Mouse (Mus musculus) adrenal gland (tissue): Measurements from ENCODE around the gene H3f3b.

Source experiments
- intact Hi-C: fragments of 180-260 bp; cut with DNase I; formaldehyde crosslinking; loops from one replicate; pipeline ENCODE4 v1.15.1; 2025

H3f3b gene

DNA sequence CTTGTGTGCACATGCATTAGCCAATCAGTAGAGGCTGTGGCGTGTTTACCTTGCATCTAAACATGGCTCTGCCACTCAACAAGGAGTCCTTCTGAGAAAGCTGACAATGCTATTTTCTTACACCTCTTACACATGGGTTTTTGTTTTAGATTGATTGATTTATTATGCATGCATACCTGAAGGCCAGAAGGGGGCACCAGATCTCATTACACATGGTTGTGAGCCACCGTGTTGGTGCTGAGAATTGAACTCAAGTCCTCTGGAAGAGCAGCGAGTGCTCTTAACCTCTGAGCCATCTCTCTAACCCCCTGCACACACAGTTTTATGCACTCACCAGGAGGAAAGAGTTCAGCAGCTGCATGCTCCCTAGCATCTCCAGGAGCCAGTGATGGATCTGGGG, 24.9 kb downstream of the H3f3b start:
- intact Hi-C loops: no loop called here

DNA sequence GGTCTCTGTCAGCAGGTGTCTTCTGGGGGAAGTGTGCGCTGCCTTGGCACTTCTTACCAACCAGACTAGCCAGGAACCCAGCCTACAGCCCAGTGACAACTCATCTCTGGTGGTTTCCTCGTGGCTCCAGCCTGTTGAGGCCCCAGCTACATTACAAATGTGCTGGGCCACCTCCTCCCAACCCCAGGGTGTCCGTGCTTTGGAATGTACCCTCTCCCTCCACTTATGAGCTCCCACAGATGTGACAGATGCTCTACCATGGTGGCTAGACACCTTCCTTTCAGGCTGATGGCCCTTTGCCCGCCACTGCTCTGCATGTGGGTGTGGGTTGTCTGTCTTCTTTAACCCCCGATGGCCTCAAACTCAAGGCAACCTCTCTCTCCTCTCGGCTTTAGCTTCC, 26.0 kb downstream of the H3f3b start:
- intact Hi-C loops: no loop called here

DNA sequence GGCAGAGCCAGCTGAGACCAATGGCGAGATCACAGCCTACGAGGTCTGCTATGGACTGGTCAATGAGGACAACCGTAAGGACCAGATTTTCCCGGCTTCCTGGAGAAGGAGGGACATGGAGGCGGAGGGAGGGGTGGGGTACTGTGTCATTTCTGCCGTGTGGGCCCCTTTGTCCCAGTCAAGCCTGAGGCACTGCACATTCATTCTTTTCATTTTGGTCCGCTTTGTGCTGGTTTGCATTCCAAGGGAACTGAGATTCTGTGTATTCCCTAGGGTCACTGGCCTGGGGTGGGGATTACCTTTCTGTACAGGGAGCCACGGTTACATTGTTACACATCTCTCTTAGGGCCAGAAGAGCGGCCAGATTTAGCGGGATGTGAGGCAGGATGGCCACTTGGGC, 27.2 kb downstream of the H3f3b start:
- intact Hi-C loops: no loop called here

DNA sequence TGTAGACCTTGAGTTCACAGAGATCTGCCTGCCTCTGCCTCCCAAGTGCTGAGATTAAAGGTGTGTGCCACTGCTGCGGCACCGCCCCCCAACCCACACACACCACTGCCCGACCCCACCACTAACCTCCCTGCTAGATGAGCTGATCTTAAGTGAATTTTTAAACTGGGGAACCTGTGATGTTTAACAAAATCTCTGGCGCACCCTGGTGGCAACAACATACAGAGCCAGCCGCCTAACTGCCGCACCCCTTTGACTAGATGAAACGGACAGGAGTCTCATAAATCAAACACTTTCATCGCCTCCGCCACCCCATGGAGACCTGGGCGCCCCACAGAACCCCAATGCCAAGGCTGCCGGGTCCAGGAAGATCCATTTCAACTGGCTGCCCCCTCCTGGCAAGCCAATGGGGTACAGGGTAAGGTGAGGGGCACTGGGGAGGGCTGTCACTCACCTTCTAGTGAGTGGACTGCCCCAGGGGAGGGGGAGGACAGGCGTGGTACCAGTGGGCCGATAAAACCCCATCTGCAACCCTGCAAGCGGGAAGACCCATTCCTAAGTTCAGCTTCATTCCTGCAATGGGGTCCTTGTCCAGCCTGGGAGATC, 28.1 kb downstream of the H3f3b start:
- intact Hi-C loops: loop anchor here (1.0 kb wide), 1 partner anchor 59 kb away; no protein-coding TSS in a partner anchor

DNA sequence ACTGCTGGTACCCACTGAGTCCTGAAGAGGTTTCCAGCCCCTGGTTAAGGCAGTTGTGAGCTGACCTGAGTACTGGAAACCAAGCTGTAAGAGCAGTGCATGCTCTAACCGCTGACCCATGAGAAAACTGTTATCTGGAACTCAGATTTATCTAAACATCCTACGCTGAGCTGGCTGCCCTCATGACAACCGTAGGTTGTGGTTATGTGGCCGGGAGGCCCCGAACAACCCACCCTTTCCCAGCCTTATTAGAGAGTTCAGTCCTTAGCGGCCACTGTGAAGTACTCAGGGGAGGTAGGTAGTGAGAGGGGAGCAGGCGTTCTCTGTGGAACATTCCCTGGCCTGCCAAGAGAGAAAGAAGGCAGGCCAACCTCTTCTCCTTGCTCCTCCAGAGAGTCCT, 28.7 kb downstream of the H3f3b start:
- intact Hi-C loops: loop anchor here (1.0 kb wide), 1 partner anchor 59 kb away; no protein-coding TSS in a partner anchor

DNA sequence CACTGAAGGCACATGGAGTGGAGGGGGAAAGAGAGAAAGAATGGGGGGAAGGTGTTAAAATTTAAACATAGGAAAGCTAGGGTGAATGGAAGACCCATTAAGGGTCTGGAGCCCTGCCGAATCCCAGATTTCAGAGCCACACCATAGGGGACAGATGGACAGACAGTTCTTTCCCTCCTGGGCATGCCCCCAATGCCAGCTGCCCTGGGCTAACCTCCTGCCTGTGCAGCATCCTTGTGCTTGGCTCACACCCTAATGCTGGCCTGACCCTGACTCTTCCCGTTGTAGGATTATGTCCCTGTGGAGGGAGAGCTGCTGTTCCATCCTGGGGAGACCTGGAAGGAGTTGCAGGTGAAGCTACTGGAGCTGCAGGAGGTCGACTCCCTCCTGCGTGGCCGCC, 30.1 kb downstream of the H3f3b start:
- intact Hi-C loops: no loop called here

- intact Hi-C loops: no loop called here
Observed at GRCm38 (mm10) chr11:115997047-115997446, 30.7 kb downstream of the H3f3b start.

GRCm38 (mm10) chr11:115995256-115995655, 32.5 kb downstream of the H3f3b start:
- intact Hi-C loops: no loop called here

- intact Hi-C loops: no loop called here
Observed at GRCm38 (mm10) chr11:115992098-115992497, 35.7 kb downstream of the H3f3b start.

DNA sequence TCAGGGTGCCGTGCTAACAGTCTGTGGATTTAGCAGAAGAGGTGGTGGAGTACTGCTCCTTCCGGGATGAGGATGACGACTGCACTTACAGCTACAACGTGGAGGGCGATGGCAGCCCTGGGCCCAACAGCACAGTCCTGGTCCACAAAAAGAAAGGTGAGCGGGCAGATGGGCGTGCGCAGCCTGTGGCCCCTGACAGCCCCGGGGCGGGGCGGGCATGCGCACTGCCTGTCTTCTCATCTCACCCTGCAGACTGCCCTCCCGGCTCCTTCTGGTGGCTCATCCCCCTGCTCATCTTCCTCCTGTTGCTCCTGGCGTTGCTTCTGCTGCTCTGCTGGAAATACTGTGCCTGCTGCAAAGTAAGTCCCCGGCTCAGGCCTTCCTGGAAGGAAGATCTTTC, 38.1 kb downstream of the H3f3b start:
- intact Hi-C loops: no loop called here

- intact Hi-C loops: no loop called here
Observed at GRCm38 (mm10) chr11:115983291-115983690, 44.5 kb downstream of the H3f3b start.

DNA sequence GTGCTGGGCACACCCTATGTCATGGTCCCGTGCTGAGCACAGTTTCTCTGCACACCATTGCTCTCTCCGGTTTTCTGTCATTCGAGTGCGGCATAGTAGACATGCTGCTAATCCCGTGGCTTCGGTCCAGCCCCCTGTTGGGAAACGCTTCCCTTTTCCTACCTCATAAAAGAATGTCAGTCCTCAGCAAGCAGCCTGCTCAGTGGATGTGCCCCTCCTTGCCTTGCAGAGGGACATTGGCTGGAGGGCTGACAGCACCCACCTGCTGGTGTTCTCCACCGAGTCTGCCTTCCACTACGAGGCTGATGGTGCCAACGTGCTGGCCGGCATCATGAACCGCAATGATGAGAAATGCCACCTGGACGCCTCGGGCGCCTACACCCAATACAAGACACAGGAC, 45.3 kb downstream of the H3f3b start:
- intact Hi-C loops: no loop called here

DNA sequence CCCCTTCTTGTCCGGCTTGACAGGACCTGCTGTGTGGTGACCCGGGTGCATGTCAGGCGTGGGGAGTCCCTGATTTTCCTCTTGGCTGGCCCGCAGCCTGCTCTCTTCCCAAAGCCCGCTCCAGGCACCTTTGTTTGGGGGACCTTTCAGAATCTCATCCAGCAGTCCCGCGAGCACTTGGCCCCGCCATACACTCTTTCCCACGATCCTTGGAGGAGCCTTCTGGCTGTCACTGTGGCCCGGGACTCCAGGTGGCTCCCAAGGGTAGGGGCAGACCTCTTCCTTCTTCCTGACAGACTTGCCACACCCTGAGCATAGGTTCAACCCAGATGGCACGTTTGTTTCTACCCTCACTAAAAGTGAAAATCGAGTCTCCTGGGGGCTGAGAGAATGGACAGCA, 52.2 kb downstream of the H3f3b start:
- intact Hi-C loops: no loop called here

DNA sequence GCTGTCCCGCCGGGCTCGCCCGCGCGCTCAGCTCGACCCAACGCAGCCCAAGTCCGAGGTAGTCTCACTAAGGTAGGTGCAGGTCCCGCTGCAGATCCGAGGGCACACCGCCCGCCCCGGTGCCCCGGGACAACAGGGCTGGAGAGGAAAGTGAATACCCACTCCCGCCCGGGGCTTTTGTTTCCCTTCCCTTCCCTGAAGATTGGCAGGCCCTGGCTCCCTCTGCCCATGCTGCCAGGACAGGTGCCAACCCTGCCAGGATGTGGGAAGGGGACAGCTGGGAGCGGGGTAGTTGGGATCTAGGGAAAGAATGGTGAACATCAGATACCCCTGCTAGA, 52.7 kb downstream of the H3f3b start:
- intact Hi-C loops: no loop called here

GRCm38 (mm10) chr11:115974309-115975082, 53.3 kb downstream of the H3f3b start, which contains the start of gene Itgb4:
TSS of gene Itgb4 (plus strand) at chr11:115974709.
- intact Hi-C loops: no loop called here
